In genomic region chr14:27436116-27436515, GRCm38 (mm10) we compare ENCODE assay signal across 20 mouse cellular contexts.
"Had no signal": no experiment of that assay in that cellular context is flagged by ENCODE, and none has a peak within 500 bp of the region (broad histone marks: within the 10 kb centered on the region; RNA-seq: fewer than 3 reads in every experiment).

No protein-coding gene starts in this region.

- H3K4me2 ChIP-seq: heart, embryonic 12.5 days; hindbrain, embryonic 13.5 days; hindbrain, embryonic 15.5 days; kidney, embryonic 15.5 days; limb, embryonic 13.5 days; limb, embryonic 15.5 days; liver, embryonic 11.5 days had no signal

- H3K9ac ChIP-seq: heart, embryonic 12.5 days; hindbrain, embryonic 13.5 days; hindbrain, embryonic 15.5 days; kidney, embryonic 15.5 days; limb, embryonic 13.5 days; limb, embryonic 15.5 days; liver, embryonic 14.5 days had no signal

- H3K27ac ChIP-seq: heart, embryonic 10.5 days; hindbrain, embryonic 13.5 days; hindbrain, embryonic 15.5 days; hindbrain, postnatal 0 days; kidney, embryonic 15.5 days; kidney, postnatal 0 days; limb, embryonic 13.5 days; limb, embryonic 15.5 days; liver, embryonic 14.5 days had no signal

- H3K27me3 ChIP-seq: heart, embryonic 12.5 days; hindbrain, embryonic 13.5 days; hindbrain, embryonic 15.5 days; kidney, embryonic 15.5 days; limb, embryonic 13.5 days; limb, embryonic 15.5 days had no signal

- H3K4me3 ChIP-seq: heart, embryonic 10.5 days; heart, embryonic 12.5 days; hindbrain, embryonic 13.5 days; hindbrain, embryonic 15.5 days; kidney, embryonic 15.5 days; limb, embryonic 13.5 days; limb, embryonic 15.5 days had no signal

- H3K9me3 ChIP-seq: heart, embryonic 10.5 days; heart, embryonic 12.5 days; hindbrain, embryonic 13.5 days; hindbrain, embryonic 15.5 days; limb, embryonic 15.5 days had no signal

- ATAC-seq: hindbrain, postnatal 0 days; intestine, embryonic 16.5 days had no signal

- H3K4me1 ChIP-seq: heart, embryonic 10.5 days; heart, embryonic 12.5 days; hindbrain, embryonic 13.5 days; hindbrain, embryonic 15.5 days; kidney, embryonic 15.5 days; limb, embryonic 13.5 days; limb, embryonic 15.5 days had no signal

- DNase-seq: gastrocnemius, postnatal 14 days; gastrocnemius, postnatal 36 days; heart, adult 18-20 months; heart, postnatal 10 days; heart, postnatal 36 days; layer of hippocampus, adult 9-11 months; layer of hippocampus, postnatal 36 days; left cerebral cortex, postnatal 4 days had no signal
